Mouse (Mus musculus) hindbrain, postnatal 0 days (tissue): ENCODE results near the gene Plcb2. TPM values are rescaled to one million over a fixed set of nuclear protein-coding genes. Genes with fewer than 3 reads are reported as not detected.

Experiments used
- ATAC-seq: fragments of 200-750 bp; cut with Nextera tagmentation; 2 replicates; pipeline ENCODE4 v1.8.0; 2017; ENCODE audit warnings: mild to moderate bottlenecking, moderate TSS enrichment, moderate library complexity
- DNase-seq: peaks from one replicate; pipeline ENCODE4 v3.0.0-alpha.2; 2015; ENCODE audit warnings: low spot score
- H3K27ac ChIP-seq: fragments of 300-500 bp; sonication (generic); 2 replicates; pipeline ENCODE4 v1.5.1; 2014; ENCODE audit warnings: mild to moderate bottlenecking
- H3K27me3 ChIP-seq: fragments of 300-500 bp; sonication (generic); 2 replicates; pipeline ENCODE4 v1.6.1; 2014; ENCODE audit warnings: low read length, mixed read lengths; ENCODE audit not compliant: insufficient read depth
- H3K36me3 ChIP-seq: fragments of 300-500 bp; sonication (generic); 2 replicates; pipeline ENCODE4 v1.6.1; 2014; ENCODE audit warnings: low read length, mixed read lengths; ENCODE audit not compliant: insufficient read depth
- H3K4me1 ChIP-seq: fragments of 300-500 bp; sonication (generic); 2 replicates; pipeline ENCODE4 v1.6.1; 2014; ENCODE audit warnings: antibody characterized with exemption, low read length, mixed read lengths; ENCODE audit not compliant: insufficient read depth
- H3K4me2 ChIP-seq: fragments of 300-500 bp; sonication (generic); 2 replicates; pipeline ENCODE4 v1.6.1; 2014; ENCODE audit warnings: low read depth, mild to moderate bottlenecking, low read length, moderate library complexity, mixed read lengths
- H3K4me3 ChIP-seq: fragments of 300-500 bp; sonication (generic); 2 replicates; pipeline ENCODE4 v1.5.1; 2014; ENCODE audit warnings: low read length
- H3K9ac ChIP-seq: fragments of 300-500 bp; sonication (generic); replicated peaks from 2 replicates; pipeline ENCODE4 v1.6.1; 2014; ENCODE audit warnings: mild to moderate bottlenecking, low read length, moderate library complexity, mixed read lengths
- H3K9me3 ChIP-seq: fragments of 300-500 bp; sonication (generic); 2 replicates; pipeline ENCODE4 v1.6.1; 2016; ENCODE audit warnings: low read length, mixed read lengths
- CTCF ChIP-seq: IDR thresholded peaks from 2 replicates; pipeline ENCODE4 v1.5.1; 2016; ENCODE audit warnings: antibody characterized with exemption, control low read depth, low read depth
- WGBS: fragments of 180-500 bp; shearing (Covaris S2); extraction: QIAGEN DNeasy Blood & Tissue Kit; methylation state at CpG from one replicate; pipeline ENCODE4 v1.1.7; 2014; 5-methylcytosine and 5-hydroxymethylcytosine counted together
- polyA plus RNA-seq: library from polyadenylated mRNA; unstranded; fragments of >200 nt; fragmentation: Nextera tagmentation; extraction: Ambion mirVana; gene quantifications from 2 replicates; pipeline ENCODE4 v1.2.1, GENCODE M21; 2015
- total RNA-seq: library from RNA; depleted of rRNA; stranded (reverse); fragments of >200 nt; gene quantifications from 2 replicates; pipeline ENCODE4 v1.2.3, GENCODE M21; 2014

The Plcb2 gene
- total and polyA plus RNA-seq, 2 experiments from 2014 or later: 0.69 to 1.7 TPM

GRCm38 (mm10) chr2:118766041-118767033 is 38.1 kb upstream of the Plcb2 start:
- DNase-seq (no peak), ATAC-seq (no peak)
- no peaks in the 10 kb centered on the region for H3K27me3 ChIP-seq
- H3K4me1 ChIP-seq: peaks cover 17% of the 10 kb centered on the region
- no peak overlapping the region for H3K4me2 ChIP-seq
- H3K27ac ChIP-seq: no peak overlapping the region
- no peaks in the 10 kb centered on the region for H3K9me3 ChIP-seq
- no peaks in the 10 kb centered on the region for H3K36me3 ChIP-seq
- H3K4me3 ChIP-seq: no peak overlapping the region
- 0 out of 2 replicates have a peak, but pooled peaks have one; percentile 9 for TF ChIP-seq CTCF
- 74% methylated on average over 10 of the region's 10 CpGs for WGBS
- no peak overlapping the region for H3K9ac ChIP-seq

- 85% methylated on average over 5 of the region's 5 CpGs for WGBS
- ATAC-seq (no peak), DNase-seq (no peak)
- Histone ChIP-seq H3K36me3 (no peaks in the 10 kb centered on the region), H3K4me3 (no peak overlapping the region), H3K27me3 (no peaks in the 10 kb centered on the region), H3K27ac (no peak overlapping the region), H3K4me1 (peaks cover 23% of the 10 kb centered on the region), H3K9ac (no peak overlapping the region), H3K9me3 (no peaks in the 10 kb centered on the region), H3K4me2 (no peak overlapping the region)
- TF ChIP-seq CTCF: no peak
Measured at GRCm38 (mm10) chr2:118764875-118765274, 36.6 kb upstream of the Plcb2 start.

- H3K27me3 ChIP-seq: no peaks in the 10 kb centered on the region
- H3K4me1 ChIP-seq: peaks cover 23% of the 10 kb centered on the region
- H3K4me2 ChIP-seq: peak overlapping the region; percentile 35; the same call in 1 of the 2 replicates
- TF ChIP-seq CTCF: peak; percentile 83
- H3K9ac ChIP-seq: no peak overlapping the region
- H3K36me3 ChIP-seq: no peaks in the 10 kb centered on the region
- no peaks in the 10 kb centered on the region for H3K9me3 ChIP-seq
- no peak overlapping the region; the same call in 1 of the 2 replicates for H3K27ac ChIP-seq
- DNase-seq (peak; percentile 88), ATAC-seq (peak; percentile 12; the same call in 1 of the 2 replicates)
- no peak overlapping the region for H3K4me3 ChIP-seq
- WGBS: 25% methylated on average over 11 of the region's 11 CpGs
Measured at GRCm38 (mm10) chr2:118764094-118764831, 36.0 kb upstream of the Plcb2 start.

GRCm38 (mm10) chr2:118763469-118763868 is 35.2 kb upstream of the Plcb2 start:
- Histone ChIP-seq H3K9ac (no peak overlapping the region), H3K4me3 (no peak overlapping the region), H3K4me2 (no peak overlapping the region), H3K27ac (peak overlapping the region; percentile 79; the same call in 1 of the 2 replicates), H3K4me1 (peaks cover 23% of the 10 kb centered on the region), H3K36me3 (no peaks in the 10 kb centered on the region), H3K9me3 (no peaks in the 10 kb centered on the region), H3K27me3 (no peaks in the 10 kb centered on the region)
- ATAC-seq: no peak
- 62% methylated on average over 7 of the region's 7 CpGs for WGBS
- no peak for TF ChIP-seq CTCF
- DNase-seq: no peak

- Histone ChIP-seq H3K36me3 (no peaks in the 10 kb centered on the region), H3K9ac (0 out of 2 replicates have a peak overlapping the region, but pooled peaks have one; percentile 18), H3K4me3 (no peak overlapping the region), H3K9me3 (no peaks in the 10 kb centered on the region), H3K27ac (peak overlapping the region; percentile 79), H3K4me1 (peaks cover 23% of the 10 kb centered on the region), H3K27me3 (no peaks in the 10 kb centered on the region), H3K4me2 (peak overlapping the region; percentile 41)
- WGBS: 17% methylated on average over 10 of the region's 10 CpGs
- ATAC-seq: no peak
- peak; percentile 38 for DNase-seq
- no peak for TF ChIP-seq CTCF
Measured at GRCm38 (mm10) chr2:118762784-118763148, 34.5 kb upstream of the Plcb2 start.

- Histone ChIP-seq H3K4me3 (no peak within 1 kb of the TSS), H3K4me2 (peak within 1 kb of the TSS; percentile 41), H3K4me1 (peaks cover 23% of the 10 kb centered on the region), H3K9me3 (no peaks in the 10 kb centered on the region), H3K36me3 (no peaks in the 10 kb centered on the region), H3K27ac (peak within 1 kb of the TSS; percentile 79), H3K9ac (peak within 1 kb of the TSS; percentile 18; the same call in 1 of the 2 replicates), H3K27me3 (no peaks in the 10 kb centered on the region)
- WGBS: 6% methylated on average over 29 of the region's 29 CpGs
- peak; percentile 13; the same call in 1 of the 2 replicates for TF ChIP-seq CTCF
- peak; percentile 89 for DNase-seq
- ATAC-seq: peak; percentile 81
Measured at GRCm38 (mm10) chr2:118761906-118762783, 33.9 kb upstream of the Plcb2 start, which contains the start of gene Ccdc9b. Ccdc9b (minus strand) TSS chr2:118762661.
